Mouse (Mus musculus): ENCODE measurements around the gene Jade3. TPM values are rescaled to one million over a fixed set of nuclear protein-coding genes. Genes with fewer than 3 reads are reported as not detected.

Jade3 gene
- total and polyA plus RNA-seq, 3 experiments, result 19.7 to 22.7 TPM; not detected in 1

GRCm38 (mm10) chrX:20547609-20548008, 122.1 kb downstream of the Jade3 start:
- H3K9me3 ChIP-seq (replicated peaks; ENCODE audit: insufficient read depth, low read length), result no peaks in the 10 kb centered on the region
- DNase-seq (ENCODE audit: low read depth, low spot score), result no peak
- TF ChIP-seq USF2 (IDR thresholded peaks at IDR 0.05; ENCODE audit: borderline replicate concordance in 1 of 2, insufficient read depth in 1 of 2, low read depth in 1 of 2, low read length in 2 of 2) (no peak), ETS1 (IDR thresholded peaks at IDR 0.05; ENCODE audit: low read depth, low read length) (no peak), NRF1 (IDR thresholded peaks at IDR 0.05; ENCODE audit: insufficient read depth, low read depth, low read length, poor library complexity, severe bottlenecking) (no peak), CTCF (IDR thresholded peaks at IDR 0.05 in 2 of 3, conservative IDR thresholded peaks at IDR 0.05 in 1 of 3; ENCODE audit: control insufficient read depth in 1 of 3, insufficient read depth in 1 of 3, low read depth in 2 of 3, low read length in 3 of 3, poor library complexity in 1 of 3, severe bottlenecking in 1 of 3) (no peak)
- no peak overlapping the region for H3K9ac ChIP-seq (ENCODE audit: control insufficient read depth, low read depth, low read length, poor library complexity, severe bottlenecking)
- no peak overlapping the region for H3K4me3 ChIP-seq (ENCODE audit: control insufficient read depth in 1 of 2, insufficient read depth in 1 of 2, low read depth in 2 of 2, low read length in 2 of 2)
- no peak overlapping the region for H3K27ac ChIP-seq (ENCODE audit: control insufficient read depth, low read depth, low read length)
- no peaks in the 10 kb centered on the region for H3K79me2 ChIP-seq (ENCODE audit: control insufficient read depth, insufficient read depth, low read length, poor library complexity)
- no peaks in the 10 kb centered on the region for H3K4me1 ChIP-seq (ENCODE audit: control insufficient read depth in 1 of 2, insufficient read depth in 2 of 2, low read length in 2 of 2)
- no peaks in the 10 kb centered on the region for H3K36me3 ChIP-seq (ENCODE audit: control insufficient read depth in 1 of 2, insufficient read depth in 2 of 2, low read length in 2 of 2)
- peaks cover 0 to 2% of the 10 kb centered on the region in 2 experiments; a peak in 2 of 4 replicates for H3K27me3 ChIP-seq (ENCODE audit: control insufficient read depth in 1 of 2, insufficient read depth in 2 of 2, low read length in 2 of 2)

GRCm38 (mm10) chrX:20548011-20548879, 122.8 kb downstream of the Jade3 start:
- Histone ChIP-seq H3K36me3 (ENCODE audit: control insufficient read depth in 1 of 2, insufficient read depth in 2 of 2, low read length in 2 of 2) (no peaks in the 10 kb centered on the region), H3K4me3 (ENCODE audit: control insufficient read depth in 1 of 2, insufficient read depth in 1 of 2, low read depth in 2 of 2, low read length in 2 of 2) (no peak overlapping the region), H3K27me3 (ENCODE audit: control insufficient read depth in 1 of 2, insufficient read depth in 2 of 2, low read length in 2 of 2) (peaks cover 0 to 2% of the 10 kb centered on the region in 2 experiments; a peak in 2 of 4 replicates), H3K79me2 (ENCODE audit: control insufficient read depth, insufficient read depth, low read length, poor library complexity) (no peaks in the 10 kb centered on the region), H3K9ac (ENCODE audit: control insufficient read depth, low read depth, low read length, poor library complexity, severe bottlenecking) (no peak overlapping the region), H3K9me3 (replicated peaks; ENCODE audit: insufficient read depth, low read length) (no peaks in the 10 kb centered on the region), H3K4me1 (ENCODE audit: control insufficient read depth in 1 of 2, insufficient read depth in 2 of 2, low read length in 2 of 2) (no peaks in the 10 kb centered on the region), H3K27ac (ENCODE audit: control insufficient read depth, low read depth, low read length) (no peak overlapping the region)
- no peak for DNase-seq (ENCODE audit: low read depth, low spot score)
- TF ChIP-seq CHD1 (IDR thresholded peaks at IDR 0.05; ENCODE audit: low read depth, low read length) (no peak), RCOR1 (IDR thresholded peaks at IDR 0.05; ENCODE audit: low read depth, low read length) (no peak), SMC3 (IDR thresholded peaks at IDR 0.05; ENCODE audit: low read depth, low read length) (no peak), MXI1 (IDR thresholded peaks at IDR 0.05; ENCODE audit: low read depth, low read length) (no peak), POLR2AphosphoS2 (IDR thresholded peaks at IDR 0.05; ENCODE audit: low read length) (no peak)

- Histone ChIP-seq H3K9me3 (replicated peaks; ENCODE audit: insufficient read depth, low read length) (no peaks in the 10 kb centered on the region), H3K36me3 (ENCODE audit: control insufficient read depth in 1 of 2, insufficient read depth in 2 of 2, low read length in 2 of 2) (no peaks in the 10 kb centered on the region), H3K9ac (ENCODE audit: control insufficient read depth, low read depth, low read length, poor library complexity, severe bottlenecking) (no peak overlapping the region), H3K4me3 (ENCODE audit: control insufficient read depth in 1 of 2, insufficient read depth in 1 of 2, low read depth in 2 of 2, low read length in 2 of 2) (no peak overlapping the region), H3K27me3 (ENCODE audit: control insufficient read depth in 1 of 2, insufficient read depth in 2 of 2, low read length in 2 of 2) (peaks cover 0 to 2% of the 10 kb centered on the region in 2 experiments; a peak in 2 of 4 replicates), H3K27ac (ENCODE audit: control insufficient read depth, low read depth, low read length) (no peak overlapping the region), H3K79me2 (ENCODE audit: control insufficient read depth, insufficient read depth, low read length, poor library complexity) (no peaks in the 10 kb centered on the region), H3K4me1 (ENCODE audit: control insufficient read depth in 1 of 2, insufficient read depth in 2 of 2, low read length in 2 of 2) (no peaks in the 10 kb centered on the region)
- no peak for TF ChIP-seq CHD1 (IDR thresholded peaks at IDR 0.05; ENCODE audit: low read depth, low read length)
- TF ChIP-seq MAX (IDR thresholded peaks at IDR 0.05; ENCODE audit: low read length), result no peak
- TF ChIP-seq MYC (IDR thresholded peaks at IDR 0.05; ENCODE audit: low read depth, low read length), result no peak
- TF ChIP-seq ZNF384 (IDR thresholded peaks at IDR 0.05; ENCODE audit: low read depth, low read length), result no peak
- no peak for TF ChIP-seq SMC3 (IDR thresholded peaks at IDR 0.05; ENCODE audit: low read depth, low read length)
- TF ChIP-seq USF2 (IDR thresholded peaks at IDR 0.05; ENCODE audit: borderline replicate concordance in 1 of 2, insufficient read depth in 1 of 2, low read depth in 1 of 2, low read length in 2 of 2), result no peak
- TF ChIP-seq RCOR1 (IDR thresholded peaks at IDR 0.05; ENCODE audit: low read depth, low read length), result no peak
- TF ChIP-seq RAD21 (IDR thresholded peaks at IDR 0.05; ENCODE audit: low read depth, low read length), result no peak
- TF ChIP-seq MXI1 (IDR thresholded peaks at IDR 0.05; ENCODE audit: low read depth, low read length), result no peak
- no peak for TF ChIP-seq UBTF (IDR thresholded peaks at IDR 0.05; ENCODE audit: borderline replicate concordance, insufficient read depth, low read depth, low read length)
- TF ChIP-seq TCF12 (IDR thresholded peaks at IDR 0.05; ENCODE audit: low read depth, low read length), result no peak
- TF ChIP-seq NELFE (IDR thresholded peaks at IDR 0.05; ENCODE audit: low read depth, low read length), result no peak
- no peak for DNase-seq (ENCODE audit: low read depth, low spot score)
These were observed 123.5 kb downstream of the Jade3 start for GRCm38 (mm10) chrX:20548880-20549440.

Data from MEL (cell line).